Mouse (Mus musculus) left cerebral cortex, adult 8-10 months (tissue): ENCODE data around the gene Nxpe4. TPM values are rescaled to one million over a fixed set of nuclear protein-coding genes. Genes with fewer than 3 reads are reported as not detected.
"Not testable (repeated sequence)": the region's sequence is repeated elsewhere in the genome, so short reads cannot be mapped to it uniquely, and the experiment has no call there.

Experiments used
- DNase-seq, 2 experiments: peaks; one replicate each; pipeline ENCODE4 v3.0.0; 2022; ENCODE audit warnings: low spot score in 2 of 2
- total RNA-seq, 4 experiments: library from RNA; stranded (reverse); gene quantifications; 2 replicates each; pipeline ENCODE4 v1.2.4; 2022

Gene Nxpe4
- total RNA-seq: 10 to 100 TPM; 10.9 to 12.9 (median 11.6) TPM

DNA sequence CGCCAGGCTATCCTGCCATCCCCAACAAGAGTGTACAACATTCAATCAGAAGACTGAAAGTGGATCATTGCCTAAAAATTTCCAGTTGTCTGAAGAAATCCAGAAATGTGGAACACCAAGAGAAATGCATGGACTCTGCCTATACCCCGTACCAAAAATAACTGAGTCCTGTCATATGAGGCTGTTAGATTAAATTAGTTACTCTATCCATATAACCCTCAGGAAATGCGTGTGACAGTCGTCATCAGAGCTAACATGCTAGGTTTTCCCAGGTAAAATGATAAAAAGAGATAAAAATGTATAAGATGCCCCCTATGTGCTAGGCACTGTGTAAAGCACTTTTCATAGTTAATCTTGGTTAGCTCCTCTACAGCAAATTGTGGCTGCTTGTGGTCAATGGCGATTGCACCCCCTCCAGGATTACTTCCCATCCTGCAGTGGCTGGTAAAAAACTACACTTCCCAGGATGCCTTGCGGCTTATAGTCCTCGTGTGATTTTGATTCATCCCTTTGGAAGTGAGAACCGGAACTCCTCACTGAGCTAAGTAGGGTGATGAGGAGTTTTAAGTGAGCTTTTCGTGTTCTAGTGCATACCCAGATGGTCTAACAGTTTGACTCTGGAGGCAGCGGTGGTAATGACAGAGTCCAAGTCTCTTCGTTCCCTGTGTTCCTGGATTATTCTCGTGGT, at the start of gene Nxpe4:
Nxpe4 (plus strand) TSS at position 519 of the 688 bp plus-strand sequence.
- peak; percentile 61 to 85 for DNase-seq

GRCm38 (mm10) chr9:48126815-48127214, 35.0 kb upstream of the Nxpe4 start:
- DNase-seq: no peak

DNA sequence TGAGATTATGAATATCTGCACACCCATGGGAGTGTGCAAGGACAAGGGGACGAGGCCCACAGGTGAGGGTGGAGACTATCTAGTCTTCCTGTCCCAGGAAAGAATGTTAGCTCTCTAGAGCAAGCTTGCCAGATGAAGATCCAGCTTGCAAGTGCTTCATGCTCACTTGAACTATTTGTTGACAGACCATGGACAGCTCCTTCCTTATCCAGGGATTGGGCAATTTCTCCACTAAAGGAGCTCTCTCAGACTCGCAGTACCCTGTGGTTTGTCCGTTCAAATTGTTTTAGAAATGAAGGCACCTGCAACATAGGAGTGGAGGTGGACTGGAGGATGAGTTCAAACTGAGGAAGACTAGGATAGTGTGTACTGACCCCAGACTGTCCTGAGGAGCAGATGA, 24.3 kb upstream of the Nxpe4 start:
- DNase-seq: no peak

GRCm38 (mm10) chr9:48140485-48141411, 21.1 kb upstream of the Nxpe4 start:
- no peak for DNase-seq

- DNase-seq: no peak
Observed at GRCm38 (mm10) chr9:48142646-48143045, 19.2 kb upstream of the Nxpe4 start.

- DNase-seq: no peak
Observed at GRCm38 (mm10) chr9:48146761-48147160, 15.1 kb upstream of the Nxpe4 start.

- DNase-seq: not testable (repeated sequence)
Observed at GRCm38 (mm10) chr9:48166531-48166930, 4.7 kb downstream of the Nxpe4 start.

- DNase-seq: no peak
Observed at GRCm38 (mm10) chr9:48176764-48177163, 14.9 kb downstream of the Nxpe4 start.

DNA sequence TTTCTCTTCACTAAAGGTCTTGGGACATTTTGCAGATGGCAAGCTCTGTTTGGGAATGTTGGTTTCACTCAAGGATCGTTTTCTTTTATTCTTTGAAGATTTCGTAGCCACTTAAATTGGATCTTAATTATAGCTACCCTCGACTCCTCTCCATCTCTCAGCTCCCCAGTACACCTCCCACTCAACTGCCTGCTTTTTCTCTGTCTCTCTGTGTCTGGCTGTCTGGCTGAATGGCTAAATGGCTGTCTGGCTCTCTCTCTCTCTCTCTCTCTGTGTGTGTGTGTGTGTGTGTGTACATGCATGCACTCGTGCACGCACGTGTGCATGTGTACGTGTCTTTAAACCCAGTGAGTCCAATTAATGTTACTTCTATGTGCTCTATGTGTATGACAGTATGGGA, 19.5 kb downstream of the Nxpe4 start:
- DNase-seq: peak in 1 of 2 experiments; percentile 48

GRCm38 (mm10) chr9:48182718-48183414, 21.0 kb downstream of the Nxpe4 start:
- no peak for DNase-seq

DNA sequence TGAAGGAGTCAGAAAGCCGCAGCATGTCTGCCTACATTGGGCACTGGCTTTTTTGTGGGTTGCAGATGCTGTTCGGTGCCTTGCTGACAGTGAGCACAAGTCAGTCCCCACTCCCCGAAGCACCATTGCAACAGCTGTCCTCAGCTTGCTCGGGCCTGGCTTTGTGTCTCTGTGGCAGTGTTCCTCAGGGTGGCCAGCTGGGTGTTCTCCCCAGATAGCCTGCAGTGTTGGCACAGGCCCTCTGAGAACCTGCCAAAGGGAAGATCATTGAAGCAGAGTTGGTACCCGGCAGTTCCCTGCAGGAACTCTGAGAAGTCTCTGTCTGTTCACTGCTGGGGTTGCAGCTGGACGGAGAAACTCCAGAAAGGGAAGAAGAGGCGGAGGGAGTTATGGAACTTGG, 22.5 kb downstream of the Nxpe4 start:
- peak in 1 of 2 experiments; percentile 33 for DNase-seq

- DNase-seq: no peak
Observed at GRCm38 (mm10) chr9:48188854-48189253, 27.0 kb downstream of the Nxpe4 start.

GRCm38 (mm10) chr9:48197458-48197884, 35.6 kb downstream of the Nxpe4 start:
- DNase-seq: no peak

GRCm38 (mm10) chr9:48210970-48211369, 49.1 kb downstream of the Nxpe4 start:
- no peak for DNase-seq

DNA sequence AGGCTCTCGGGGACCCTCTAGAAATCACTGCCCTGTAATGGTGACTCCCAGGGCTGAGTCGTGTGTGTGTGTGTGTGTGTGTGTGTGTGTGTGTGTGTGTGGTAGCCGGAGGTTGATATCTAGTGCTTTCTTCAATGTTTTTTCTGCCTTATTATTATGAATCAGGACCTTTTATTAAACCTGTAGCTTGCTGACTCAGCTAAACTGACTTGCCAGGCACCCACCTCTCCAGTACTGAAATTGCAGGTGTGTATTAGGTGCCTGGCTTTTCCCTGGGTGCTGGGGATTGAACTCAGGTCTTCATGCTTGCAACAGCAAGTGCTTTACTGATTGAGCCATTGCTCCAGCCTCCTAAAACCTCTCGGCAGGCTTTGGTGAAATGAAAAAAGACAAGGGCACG, 50.1 kb downstream of the Nxpe4 start:
- DNase-seq: no peak

DNA sequence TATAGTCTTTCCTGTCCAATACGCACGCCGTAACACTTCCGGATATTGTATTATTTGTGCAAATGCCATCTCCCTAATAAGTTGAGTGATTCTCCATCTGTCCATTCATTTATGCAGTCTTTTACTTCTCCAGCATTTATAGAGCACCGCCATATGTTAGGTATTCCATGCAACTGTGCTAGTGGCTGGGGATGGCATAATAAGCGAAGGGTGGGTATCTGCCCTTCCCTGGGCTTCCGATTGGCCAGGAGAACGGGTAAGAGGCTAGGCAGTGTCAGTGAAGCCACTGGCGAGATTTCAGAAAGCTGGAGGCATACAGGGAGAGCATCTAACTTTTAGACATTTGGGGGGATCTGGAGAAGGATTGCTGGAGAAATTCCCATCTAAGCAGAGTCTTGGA, 52.9 kb downstream of the Nxpe4 start:
- DNase-seq: no peak

DNA sequence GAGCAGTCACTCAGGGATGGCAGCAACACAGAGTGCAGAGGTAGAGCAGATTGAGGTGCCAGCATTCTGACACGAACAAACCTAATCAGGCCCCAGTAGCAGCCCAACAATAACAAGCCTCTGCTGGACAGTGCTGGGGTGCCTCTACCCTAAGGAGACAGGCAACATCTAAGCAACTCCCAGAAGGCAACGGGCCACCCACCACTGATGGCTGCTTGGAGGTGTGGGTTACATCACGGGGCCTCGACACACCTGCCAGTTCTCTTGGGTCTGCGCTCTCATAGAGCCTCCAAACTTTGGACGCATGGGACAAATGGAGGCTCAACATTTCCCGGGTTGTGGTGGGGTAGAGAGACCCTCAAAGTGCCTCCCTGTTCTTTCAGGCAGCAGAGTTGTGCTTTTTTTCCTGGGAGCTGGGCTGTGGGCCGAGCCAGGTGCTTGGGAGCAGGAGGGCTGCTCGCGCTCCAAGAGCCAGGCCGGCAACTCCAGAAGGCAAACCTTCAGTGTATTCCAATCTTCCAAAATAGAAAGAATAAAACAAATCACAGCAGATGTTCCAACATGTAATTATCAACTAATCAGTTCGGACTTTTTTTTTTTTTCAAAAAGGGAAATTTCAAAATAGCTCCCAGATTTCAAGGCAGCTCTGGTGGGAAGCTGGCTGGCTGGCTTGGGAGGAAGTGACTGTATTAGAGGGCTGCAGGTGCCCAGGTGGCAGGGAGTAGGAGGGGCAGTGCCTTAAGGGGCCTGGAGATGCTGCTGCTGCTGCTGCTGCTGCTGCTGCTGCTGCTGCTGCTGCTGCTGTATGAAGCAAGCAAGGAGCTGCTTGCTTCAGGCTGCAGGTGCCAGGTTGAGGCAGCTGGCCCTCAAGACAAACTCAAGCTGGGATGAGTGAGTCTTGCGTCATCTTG, 54.5 kb downstream of the Nxpe4 start:
- DNase-seq: no peak

- no peak for DNase-seq
Observed at GRCm38 (mm10) chr9:48230706-48231105, 68.9 kb downstream of the Nxpe4 start.

- no peak for DNase-seq
Observed at GRCm38 (mm10) chr9:48236455-48236854, 74.6 kb downstream of the Nxpe4 start.

DNA sequence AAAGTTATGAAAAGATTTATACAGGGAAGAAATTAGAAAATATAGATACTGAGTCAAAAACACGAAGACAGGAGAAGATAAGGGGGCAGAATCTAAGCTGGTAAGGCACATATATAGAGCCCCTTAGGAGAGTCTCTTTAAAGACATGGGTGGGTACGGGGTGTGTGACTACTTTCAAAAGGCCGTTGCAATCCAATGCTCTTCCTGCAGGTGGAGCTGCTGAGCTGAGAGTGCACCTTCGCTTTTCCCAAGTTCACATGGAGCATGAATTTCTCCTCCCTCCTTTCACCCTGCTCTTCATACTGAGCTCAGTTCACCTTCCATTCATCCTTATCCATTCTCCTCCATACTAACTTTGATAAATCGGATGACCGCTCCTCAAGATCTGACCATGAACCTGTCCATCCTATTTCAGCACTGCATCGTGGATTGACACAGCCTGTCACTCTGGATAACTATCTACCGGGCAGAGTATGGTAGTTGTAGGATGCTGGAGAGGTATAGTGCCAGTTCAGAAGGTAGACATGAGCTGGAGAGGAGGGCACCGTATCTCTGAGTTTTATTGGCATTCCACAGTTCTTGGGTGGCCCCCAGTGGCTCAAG, 76.4 kb downstream of the Nxpe4 start:
- peak in 1 of 2 experiments; percentile 38 for DNase-seq
